8 mouse cellular contexts compared by ENCODE assay signal in the genomic region with DNA sequence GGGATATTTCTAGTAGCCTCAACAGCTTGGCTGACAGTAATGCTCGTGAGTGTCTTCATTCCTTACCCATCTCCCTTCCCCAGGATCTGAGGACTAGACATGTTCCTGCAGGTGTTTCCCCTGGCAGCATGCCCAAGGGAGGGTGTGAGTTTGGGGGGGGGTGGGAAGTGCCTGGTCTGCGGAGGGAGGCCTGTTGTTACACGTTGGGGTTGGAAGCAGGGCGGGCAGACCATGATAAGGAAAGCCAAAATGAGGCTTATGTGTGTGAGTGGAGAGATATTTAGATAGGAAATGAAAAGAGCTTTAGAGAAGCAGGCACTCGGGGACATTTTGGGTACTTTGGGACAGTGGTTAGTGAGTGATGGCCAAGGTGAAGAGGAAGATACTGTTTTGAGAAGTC. TPM values are rescaled to one million over a fixed set of nuclear protein-coding genes. Genes with fewer than 3 reads are reported as not detected.
DNase-seq lines count a peak whose midpoint lies in the region; ATAC-seq and TF ChIP-seq lines count a peak whose summit lies in the region.

No protein-coding gene starts in this region.

- 52% methylated on average over 5 of the region's 5 CpGs for WGBS in kidney, embryonic 15.5 days
- WGBS in intestine, embryonic 16.5 days, result 39% methylated on average over 5 of the region's 5 CpGs
- 74% methylated on average over 5 of the region's 5 CpGs for WGBS in midbrain, embryonic 16.5 days

- H3K9ac ChIP-seq in kidney, embryonic 15.5 days, result peak overlapping the region; percentile 41; the same call in 1 of the 2 replicates
- peak overlapping the region; percentile 26 for H3K9ac ChIP-seq in intestine, embryonic 16.5 days (ENCODE audit: low read depth, low read length)
- H3K9ac ChIP-seq in midbrain, embryonic 16.5 days (ENCODE audit: low read depth, low read length), result peak overlapping the region; percentile 40; the same call in 1 of the 2 replicates

- intact Hi-C loops in left cerebral cortex, adult 2 months (cut with DNase I), result loop anchor here (5.0 kb wide), 1 partner anchor 102 kb away; no protein-coding TSS in a partner anchor

- peak overlapping the region; percentile 72 for H3K4me2 ChIP-seq in kidney, embryonic 15.5 days
- H3K4me2 ChIP-seq in intestine, embryonic 16.5 days (ENCODE audit: low read depth, low read length), result peak overlapping the region; percentile 63
- peak overlapping the region; percentile 27; the same call in 1 of the 2 replicates for H3K4me2 ChIP-seq in midbrain, embryonic 16.5 days (ENCODE audit: low read length)

- no peak for TF ChIP-seq CTCF in left cerebral cortex, adult 2 months (IDR thresholded peaks at IDR 0.05)

- ATAC-seq in kidney, embryonic 15.5 days (replicated peaks; ENCODE audit: low FRiP score), result no peak
- no peak for ATAC-seq in intestine, embryonic 16.5 days
- ATAC-seq in midbrain, embryonic 16.5 days, result no peak

- peaks cover 45% of the 10 kb centered on the region for H3K4me1 ChIP-seq in kidney, embryonic 15.5 days
- H3K4me1 ChIP-seq in intestine, embryonic 16.5 days (ENCODE audit: control insufficient read depth, insufficient read depth, low read length), result peaks cover 28% of the 10 kb centered on the region
- H3K4me1 ChIP-seq in midbrain, embryonic 16.5 days (ENCODE audit: control insufficient read depth, insufficient read depth, low read length), result peaks cover 28% of the 10 kb centered on the region

- peak overlapping the region; percentile 73 for H3K27ac ChIP-seq in kidney, embryonic 15.5 days
- H3K27ac ChIP-seq in intestine, embryonic 16.5 days (ENCODE audit: low read length), result 0 out of 2 replicates have a peak overlapping the region, but pooled peaks have one; percentile 25
- H3K27ac ChIP-seq in midbrain, embryonic 16.5 days (ENCODE audit: low read length), result no peak overlapping the region
- no peak overlapping the region for H3K27ac ChIP-seq in left cerebral cortex, adult 2 months

- peak overlapping the region; percentile 63 for H3K4me3 ChIP-seq in kidney, embryonic 15.5 days (replicated peaks)
- H3K4me3 ChIP-seq in intestine, embryonic 16.5 days (ENCODE audit: low read length), result 0 out of 2 replicates have a peak overlapping the region, but pooled peaks have one; percentile 13
- H3K4me3 ChIP-seq in midbrain, embryonic 16.5 days (ENCODE audit: low read depth, low read length), result no peak overlapping the region
- no peak overlapping the region for H3K4me3 ChIP-seq in left cerebral cortex, adult 2 months

- H3K36me3 ChIP-seq in kidney, embryonic 15.5 days, result peaks cover 64% of the 10 kb centered on the region
- H3K36me3 ChIP-seq in intestine, embryonic 16.5 days (ENCODE audit: control insufficient read depth, insufficient read depth, low read length), result peaks cover 20% of the 10 kb centered on the region
- peaks cover 34% of the 10 kb centered on the region for H3K36me3 ChIP-seq in midbrain, embryonic 16.5 days (ENCODE audit: control insufficient read depth, insufficient read depth, low read length)

- no peaks in the 10 kb centered on the region for H3K27me3 ChIP-seq in kidney, embryonic 15.5 days
- no peaks in the 10 kb centered on the region for H3K27me3 ChIP-seq in intestine, embryonic 16.5 days (replicated peaks; ENCODE audit: control insufficient read depth, insufficient read depth, low read length)
- H3K27me3 ChIP-seq in midbrain, embryonic 16.5 days (ENCODE audit: control insufficient read depth, insufficient read depth, low read depth, low read length), result no peaks in the 10 kb centered on the region

- no peaks in the 10 kb centered on the region for H3K9me3 ChIP-seq in kidney, embryonic 15.5 days (replicated peaks)
- H3K9me3 ChIP-seq in intestine, embryonic 16.5 days (ENCODE audit: control insufficient read depth, low read length), result no peaks in the 10 kb centered on the region
- H3K9me3 ChIP-seq in midbrain, embryonic 16.5 days (replicated peaks; ENCODE audit: control insufficient read depth, low read length, poor library complexity, severe bottlenecking), result no peaks in the 10 kb centered on the region

- no peak for DNase-seq in kidney, adult 9 months
- peak; percentile 64 for DNase-seq in c-Kit-positive CD71-positive TER-119-positive erythroid progenitor cells, embryonic 14.5 days (ENCODE audit: low spot score)
- no peak for DNase-seq in ovary, postnatal 14 days (ENCODE audit: low spot score)
- DNase-seq in left cerebral cortex, adult 2 months (ENCODE audit: extremely low spot score in 1 of 2, low spot score in 2 of 2), result no peak
- DNase-seq in Muller cell, postnatal 12 days (ENCODE audit: inconsistent ontology term), result no peak

RNA-seq across cellular contexts. Expression of gene Mta2, which starts 2.4 kb away (rescaled TPM):
- 166 and 168 TPM in 2 replicates for polyA plus RNA-seq in kidney, embryonic 15.5 days (2015; fragmentation: Nextera tagmentation; extraction: Ambion mirVana)
- 119 and 130 TPM in 2 replicates for polyA plus RNA-seq in intestine, embryonic 16.5 days (2015; fragmentation: Nextera tagmentation; extraction: Ambion mirVana)
- polyA plus RNA-seq in midbrain, embryonic 16.5 days (2015; fragmentation: Nextera tagmentation; extraction: Ambion mirVana), result 108 and 121 TPM in 2 replicates
- 10 to 100 TPM; 55.5 to 55.6 TPM for total RNA-seq in left cerebral cortex, adult 2 months (2021)

RNA-seq across cellular contexts. Expression of gene Tut1, which starts 9.6 kb away (rescaled TPM):
- 32.9 and 33.5 TPM in 2 replicates for polyA plus RNA-seq in kidney, embryonic 15.5 days (2015; fragmentation: Nextera tagmentation; extraction: Ambion mirVana)
- 30.1 and 31.7 TPM in 2 replicates for polyA plus RNA-seq in intestine, embryonic 16.5 days (2015; fragmentation: Nextera tagmentation; extraction: Ambion mirVana)
- polyA plus RNA-seq in midbrain, embryonic 16.5 days (2015; fragmentation: Nextera tagmentation; extraction: Ambion mirVana), result 25.6 and 26.2 TPM in 2 replicates
- total RNA-seq in left cerebral cortex, adult 2 months (2021), result 10 to 100 TPM; 21.4 to 22.4 TPM

RNA-seq across cellular contexts. Expression of gene Eml3, which starts 14.7 kb away (rescaled TPM):
- 28.7 and 33.5 TPM in 2 replicates for polyA plus RNA-seq in kidney, embryonic 15.5 days (2015; fragmentation: Nextera tagmentation; extraction: Ambion mirVana)
- polyA plus RNA-seq in intestine, embryonic 16.5 days (2015; fragmentation: Nextera tagmentation; extraction: Ambion mirVana), result 22.6 and 23.5 TPM in 2 replicates
- polyA plus RNA-seq in midbrain, embryonic 16.5 days (2015; fragmentation: Nextera tagmentation; extraction: Ambion mirVana), result 8.6 and 9.1 TPM in 2 replicates
- 10 to 100 TPM; 11.0 to 13.7 TPM for total RNA-seq in left cerebral cortex, adult 2 months (2021)

RNA-seq across cellular contexts. Expression of gene Rom1, which starts 14.9 kb away (rescaled TPM):
- 3.9 and 4.9 TPM in 2 replicates for polyA plus RNA-seq in kidney, embryonic 15.5 days (2015; fragmentation: Nextera tagmentation; extraction: Ambion mirVana)
- 3.1 and 3.3 TPM in 2 replicates for polyA plus RNA-seq in intestine, embryonic 16.5 days (2015; fragmentation: Nextera tagmentation; extraction: Ambion mirVana)
- 1.4 and 2.2 TPM in 2 replicates for polyA plus RNA-seq in midbrain, embryonic 16.5 days (2015; fragmentation: Nextera tagmentation; extraction: Ambion mirVana)
- total RNA-seq in left cerebral cortex, adult 2 months (2021), result 1 to 10 TPM; 5.6 to 7.2 TPM

RNA-seq across cellular contexts. Expression of gene Eef1g, which starts 22.8 kb away (rescaled TPM):
- polyA plus RNA-seq in kidney, embryonic 15.5 days (2015; fragmentation: Nextera tagmentation; extraction: Ambion mirVana), result 467 and 476 TPM in 2 replicates
- 392 and 445 TPM in 2 replicates for polyA plus RNA-seq in intestine, embryonic 16.5 days (2015; fragmentation: Nextera tagmentation; extraction: Ambion mirVana)
- 283 and 293 TPM in 2 replicates for polyA plus RNA-seq in midbrain, embryonic 16.5 days (2015; fragmentation: Nextera tagmentation; extraction: Ambion mirVana)
- 100 to 1,000 TPM; 228 to 236 TPM for total RNA-seq in left cerebral cortex, adult 2 months (2021)

Comparison
In these comparisons a context has a peak if more than half of its experiments do, and no peak if none do; other contexts are left out.
1. H3K27ac ChIP-seq: peak in kidney, embryonic 15.5 days (single experiment) and intestine, embryonic 16.5 days (single experiment); none in midbrain, embryonic 16.5 days (single experiment) and left cerebral cortex, adult 2 months (single experiment).
2. H3K4me3 ChIP-seq: peak in kidney, embryonic 15.5 days (single experiment) and intestine, embryonic 16.5 days (single experiment); none in midbrain, embryonic 16.5 days (single experiment) and left cerebral cortex, adult 2 months (single experiment).
3. Peak in every context shown above with its lines, with median percentiles within 50 percentile points of each other: H3K4me2 ChIP-seq and H3K9ac ChIP-seq.